Mouse (Mus musculus) limb, embryonic 11.5 days (tissue): Measurements from ENCODE around the gene Gpr68. TPM values are rescaled to one million over a fixed set of nuclear protein-coding genes. Genes with fewer than 3 reads are reported as not detected.

Experiments
- ATAC-seq: fragments of 200-750 bp; cut with Nextera tagmentation; 2 replicates; pipeline ENCODE4 v1.8.0; 2017; ENCODE audit warnings: low read depth; ENCODE audit not compliant: insufficient number of reproducible peaks, low FRiP score, low TSS enrichment
- DNase-seq: peaks from one replicate; pipeline ENCODE4 v3.0.0-alpha.2; 2015; ENCODE audit warnings: low spot score
- H3K27ac ChIP-seq: fragments of 300-500 bp; sonication (generic); replicated peaks from 2 replicates; pipeline ENCODE4 v1.5.1; 2014; ENCODE audit warnings: low read depth, mild to moderate bottlenecking, low read length
- H3K27me3 ChIP-seq: fragments of 300-500 bp; sonication (generic); 2 replicates; pipeline ENCODE4 v1.6.1; 2014; ENCODE audit warnings: mild to moderate bottlenecking, low read length, mixed read lengths; ENCODE audit not compliant: control insufficient read depth, insufficient read depth
- H3K36me3 ChIP-seq: fragments of 300-500 bp; sonication (generic); 2 replicates; pipeline ENCODE4 v1.6.1; 2014; ENCODE audit warnings: mild to moderate bottlenecking, low read length, moderate library complexity, mixed read lengths; ENCODE audit not compliant: control insufficient read depth, insufficient read depth
- H3K4me1 ChIP-seq: fragments of 300-500 bp; sonication (generic); 2 replicates; pipeline ENCODE4 v1.6.1; 2014; ENCODE audit warnings: low read length, mixed read lengths; ENCODE audit not compliant: control insufficient read depth, insufficient read depth
- H3K4me2 ChIP-seq: fragments of 300-500 bp; sonication (generic); 2 replicates; pipeline ENCODE4 v1.6.1; 2014; ENCODE audit warnings: low read depth, mild to moderate bottlenecking, moderate library complexity; ENCODE audit not compliant: severe bottlenecking
- H3K4me3 ChIP-seq: fragments of 300-500 bp; sonication (generic); 2 replicates; pipeline ENCODE4 v1.5.1; 2014; ENCODE audit warnings: low read depth, low read length
- H3K9ac ChIP-seq: fragments of 300-500 bp; sonication (generic); 2 replicates; pipeline ENCODE4 v1.6.1; 2014; ENCODE audit warnings: mild to moderate bottlenecking, low read length
- H3K9me3 ChIP-seq: fragments of 300-500 bp; sonication (generic); 2 replicates; pipeline ENCODE4 v1.6.1; 2016; ENCODE audit warnings: low read length; ENCODE audit not compliant: control insufficient read depth
- WGBS: fragments of 180-500 bp; shearing (Covaris S2); extraction: QIAGEN DNeasy Blood & Tissue Kit; methylation state at CpG from one replicate; pipeline ENCODE4 v1.1.7; 2014; 5-methylcytosine and 5-hydroxymethylcytosine counted together
- polyA plus RNA-seq: library from polyadenylated mRNA; unstranded; fragments of >200 nt; fragmentation: Nextera tagmentation; extraction: Ambion mirVana; gene quantifications from 2 replicates; pipeline ENCODE4 v1.2.1, GENCODE M21; 2014

Gene Gpr68
- polyA plus RNA-seq, 1 experiment from 2014 or later = 0.11 TPM

GRCm38 (mm10) chr12:100873612-100874011, 34.4 kb downstream of the Gpr68 start:
- H3K4me3 ChIP-seq = no peak overlapping the region
- DNase-seq (no peak), ATAC-seq (no peak)
- 76% methylated on average over 3 of the region's 3 CpGs for WGBS
- no peaks in the 10 kb centered on the region for H3K4me1 ChIP-seq
- no peaks in the 10 kb centered on the region for H3K9me3 ChIP-seq
- no peaks in the 10 kb centered on the region for H3K27me3 ChIP-seq
- H3K36me3 ChIP-seq = no peaks in the 10 kb centered on the region
- no peak overlapping the region for H3K27ac ChIP-seq
- H3K9ac ChIP-seq = no peak overlapping the region
- no peak overlapping the region for H3K4me2 ChIP-seq

GRCm38 (mm10) chr12:100871841-100872240, 36.2 kb downstream of the Gpr68 start:
- H3K27me3 ChIP-seq = no peaks in the 10 kb centered on the region
- no peak overlapping the region for H3K4me2 ChIP-seq
- H3K27ac ChIP-seq = no peak overlapping the region
- H3K9ac ChIP-seq = no peak overlapping the region
- 83% methylated on average over 2 of the region's 2 CpGs for WGBS
- H3K4me1 ChIP-seq = no peaks in the 10 kb centered on the region
- DNase-seq (no peak), ATAC-seq (no peak)
- no peaks in the 10 kb centered on the region for H3K9me3 ChIP-seq
- H3K36me3 ChIP-seq = no peaks in the 10 kb centered on the region
- no peak overlapping the region for H3K4me3 ChIP-seq

GRCm38 (mm10) chr12:100871234-100871633, 36.8 kb downstream of the Gpr68 start:
- H3K4me2 ChIP-seq = no peak overlapping the region
- ATAC-seq (no peak), DNase-seq (no peak)
- no peaks in the 10 kb centered on the region for H3K27me3 ChIP-seq
- no peak overlapping the region for H3K9ac ChIP-seq
- H3K4me3 ChIP-seq = no peak overlapping the region
- WGBS = 92% methylated on average over 6 of the region's 6 CpGs
- H3K9me3 ChIP-seq = no peaks in the 10 kb centered on the region
- no peaks in the 10 kb centered on the region for H3K36me3 ChIP-seq
- no peaks in the 10 kb centered on the region for H3K4me1 ChIP-seq
- H3K27ac ChIP-seq = no peak overlapping the region

GRCm38 (mm10) chr12:100868049-100868622, 39.9 kb downstream of the Gpr68 start:
- Histone ChIP-seq H3K4me1 (no peaks in the 10 kb centered on the region), H3K4me2 (no peak overlapping the region), H3K36me3 (no peaks in the 10 kb centered on the region), H3K9ac (no peak overlapping the region), H3K4me3 (no peak overlapping the region), H3K27me3 (no peaks in the 10 kb centered on the region), H3K9me3 (no peaks in the 10 kb centered on the region), H3K27ac (no peak overlapping the region)
- ATAC-seq (no peak), DNase-seq (no peak)
- 65% methylated on average over 4 of the region's 4 CpGs for WGBS

- H3K4me1 ChIP-seq = no peaks in the 10 kb centered on the region
- WGBS = 88% methylated on average over 8 of the region's 8 CpGs
- H3K27me3 ChIP-seq = no peaks in the 10 kb centered on the region
- H3K36me3 ChIP-seq = no peaks in the 10 kb centered on the region
- no peak for DNase-seq
- H3K9me3 ChIP-seq = no peaks in the 10 kb centered on the region
- H3K4me3 ChIP-seq = no peak overlapping the region
- no peak overlapping the region for H3K9ac ChIP-seq
- H3K27ac ChIP-seq = no peak overlapping the region
- ATAC-seq = no peak
- no peak overlapping the region for H3K4me2 ChIP-seq
Measured at GRCm38 (mm10) chr12:100867097-100867496, 40.9 kb downstream of the Gpr68 start.

- Histone ChIP-seq H3K4me2 (no peak overlapping the region), H3K4me3 (no peak overlapping the region), H3K27me3 (no peaks in the 10 kb centered on the region), H3K9me3 (no peaks in the 10 kb centered on the region), H3K27ac (no peak overlapping the region), H3K36me3 (no peaks in the 10 kb centered on the region), H3K9ac (no peak overlapping the region), H3K4me1 (no peaks in the 10 kb centered on the region)
- DNase-seq (no peak), ATAC-seq (no peak)
- WGBS = 82% methylated on average over 11 of the region's 11 CpGs
Measured at GRCm38 (mm10) chr12:100865509-100866078, 42.4 kb downstream of the Gpr68 start.

- H3K27me3 ChIP-seq = no peaks in the 10 kb centered on the region
- H3K9me3 ChIP-seq = no peaks in the 10 kb centered on the region
- ATAC-seq = no peak
- no peak overlapping the region for H3K27ac ChIP-seq
- no peak for DNase-seq
- no peak overlapping the region for H3K9ac ChIP-seq
- no peak overlapping the region for H3K4me2 ChIP-seq
- H3K36me3 ChIP-seq = no peaks in the 10 kb centered on the region
- H3K4me1 ChIP-seq = no peaks in the 10 kb centered on the region
- no peak overlapping the region for H3K4me3 ChIP-seq
Measured at GRCm38 (mm10) chr12:100865072-100865471, 42.9 kb downstream of the Gpr68 start.

- H3K4me1 ChIP-seq = no peaks in the 10 kb centered on the region
- no peaks in the 10 kb centered on the region for H3K27me3 ChIP-seq
- DNase-seq = no peak
- H3K9ac ChIP-seq = no peak overlapping the region
- H3K9me3 ChIP-seq = no peaks in the 10 kb centered on the region
- H3K27ac ChIP-seq = no peak overlapping the region
- no peak overlapping the region for H3K4me3 ChIP-seq
- 92% methylated on average over 3 of the region's 3 CpGs for WGBS
- H3K4me2 ChIP-seq = no peak overlapping the region
- no peaks in the 10 kb centered on the region for H3K36me3 ChIP-seq
- no peak for ATAC-seq
Measured at GRCm38 (mm10) chr12:100862856-100863446, 45.0 kb downstream of the Gpr68 start.
